Mouse (Mus musculus) E14TG2a.4 (cell line): ENCODE results near the gene Olfr1200.

ENCODE experiments used
- H3K27me3 ChIP-seq: 2 replicates; pipeline ENCODE4 v1.6.1; 2014; ENCODE audit warnings: low read length, control low read depth; ENCODE audit not compliant: insufficient read depth
- H3K36me3 ChIP-seq: 2 replicates; pipeline ENCODE4 v1.6.1; 2014; ENCODE audit warnings: low read length, control low read depth; ENCODE audit not compliant: insufficient read depth
- H3K4me1 ChIP-seq: replicated peaks from 2 replicates; pipeline ENCODE4 v1.6.1; 2014; ENCODE audit warnings: low read depth, low read length, control low read depth
- H3K4me3 ChIP-seq: replicated peaks from 2 replicates; pipeline ENCODE4 v1.5.1; 2014; ENCODE audit warnings: mild to moderate bottlenecking, low read length
- H3K9me3 ChIP-seq: 2 replicates; pipeline ENCODE4 v1.6.1; 2014; ENCODE audit warnings: low read length, control low read depth
- CTCF ChIP-seq: conservative IDR thresholded peaks from 2 replicates; pipeline ENCODE4 v1.5.1; 2014; ENCODE audit warnings: low read length
- NANOG ChIP-seq: IDR thresholded peaks from 2 replicates; pipeline ENCODE4 v1.6.1; 2014; ENCODE audit warnings: borderline replicate concordance, low read length, mixed read lengths
- POU5F1 ChIP-seq: IDR thresholded peaks from 2 replicates; pipeline ENCODE4 v1.6.1; 2014; ENCODE audit warnings: low read length, borderline replicate concordance

The Olfr1200 gene

DNA sequence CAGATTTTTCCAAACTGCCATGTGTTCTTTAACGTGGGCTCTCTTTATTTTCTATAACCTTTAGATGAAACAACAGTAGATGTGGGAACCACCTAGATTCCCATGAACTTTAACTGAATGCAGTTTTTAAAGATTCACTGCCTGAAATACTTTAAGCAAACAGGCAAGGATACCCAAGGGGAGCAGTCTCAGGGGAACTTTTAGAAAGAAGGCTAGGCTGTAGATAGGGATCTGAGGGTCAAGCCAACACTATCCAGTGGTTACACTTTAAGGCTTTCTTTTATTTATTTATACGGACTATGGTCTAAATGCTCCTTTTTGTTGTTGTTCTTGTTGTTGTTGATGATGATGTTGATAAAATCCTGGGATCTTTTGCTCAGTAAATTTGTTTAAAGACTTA, at the start of gene Olfr1200:
Olfr1200 (minus strand) TSS at position 101 of the 400 bp plus-strand sequence.
- TF ChIP-seq NANOG (no peak), POU5F1 (no peak), CTCF (no peak)
- Histone ChIP-seq H3K27me3 (no peaks in the 10 kb centered on the region), H3K4me3 (no peak within 1 kb of the TSS), H3K9me3 (no peaks in the 10 kb centered on the region), H3K36me3 (no peaks in the 10 kb centered on the region), H3K4me1 (no peaks in the 10 kb centered on the region)

- Histone ChIP-seq H3K4me3 (no peak within 1 kb of the TSS), H3K9me3 (no peaks in the 10 kb centered on the region), H3K4me1 (no peaks in the 10 kb centered on the region), H3K36me3 (no peaks in the 10 kb centered on the region), H3K27me3 (no peaks in the 10 kb centered on the region)
- TF ChIP-seq CTCF (no peak), NANOG (no peak), POU5F1 (no peak)
Observed at GRCm38 (mm10) chr2:88814196-88814595, 43.9 kb upstream of the Olfr1200 start, which contains the start of gene Olfr1202. Olfr1202 (plus strand) TSS chr2:88814496.

GRCm38 (mm10) chr2:88792736-88793135, 22.4 kb upstream of the Olfr1200 start, which contains the start of gene Olfr1201:
Olfr1201 (plus strand) TSS chr2:88793036.
- Histone ChIP-seq H3K4me1 (no peaks in the 10 kb centered on the region), H3K27me3 (no peaks in the 10 kb centered on the region), H3K9me3 (no peaks in the 10 kb centered on the region), H3K36me3 (no peaks in the 10 kb centered on the region), H3K4me3 (no peak within 1 kb of the TSS)
- TF ChIP-seq POU5F1 (no peak), CTCF (no peak)

DNA sequence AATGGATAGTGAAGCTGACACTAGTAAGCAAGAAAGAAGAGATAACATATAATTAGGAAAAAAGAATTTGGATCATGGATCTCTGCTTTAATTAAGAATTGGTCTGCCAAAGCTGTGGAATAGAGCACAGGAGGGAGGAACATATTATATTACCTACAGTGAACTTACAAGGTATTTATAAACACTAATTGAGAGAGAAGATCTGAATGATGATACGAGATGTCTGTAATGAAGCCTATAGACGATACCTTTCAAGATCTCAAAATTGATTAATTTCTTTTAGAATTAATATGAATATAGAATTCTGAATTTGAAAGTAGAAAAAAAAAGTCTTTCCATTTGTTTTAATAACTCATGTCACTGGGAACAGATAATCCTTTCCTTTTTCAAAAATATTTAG, 9.9 kb downstream of the Olfr1200 start, which contains the start of gene Olfr1199:
Olfr1199 (minus strand) TSS at position 101 of the 400 bp plus-strand sequence.
- TF ChIP-seq POU5F1: no peak
- no peak for TF ChIP-seq CTCF
- TF ChIP-seq NANOG: no peak
- Histone ChIP-seq H3K27me3 (no peaks in the 10 kb centered on the region), H3K4me1 (no peaks in the 10 kb centered on the region), H3K9me3 (no peaks in the 10 kb centered on the region), H3K36me3 (no peaks in the 10 kb centered on the region), H3K4me3 (no peak within 1 kb of the TSS)

DNA sequence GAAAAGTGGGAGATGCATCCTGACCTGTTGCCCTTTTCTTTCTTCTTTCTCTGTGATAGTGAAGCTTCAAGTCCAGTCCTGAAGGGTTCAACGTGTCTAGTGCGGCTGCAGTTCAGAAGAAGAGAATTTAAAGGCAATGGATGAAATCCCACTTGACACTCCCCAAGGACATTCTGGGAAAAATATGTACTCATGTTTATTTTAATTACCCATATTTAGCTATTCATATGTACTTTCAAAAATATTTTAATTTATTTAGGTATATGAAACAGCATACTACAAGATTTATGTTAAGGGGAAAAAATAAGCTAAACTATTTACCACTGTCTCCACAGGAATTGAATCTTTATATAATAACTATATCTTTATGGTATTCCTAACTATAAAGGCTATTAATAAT, 19.0 kb downstream of the Olfr1200 start, which contains the start of gene Olfr1198:
Olfr1198 (minus strand) TSS at position 101 of the 400 bp plus-strand sequence.
- TF ChIP-seq POU5F1 (no peak), CTCF (no peak), NANOG (no peak)
- Histone ChIP-seq H3K27me3 (no peaks in the 10 kb centered on the region), H3K36me3 (no peaks in the 10 kb centered on the region), H3K4me3 (no peak within 1 kb of the TSS), H3K4me1 (no peaks in the 10 kb centered on the region), H3K9me3 (no peaks in the 10 kb centered on the region)

- Histone ChIP-seq H3K27me3 (no peaks in the 10 kb centered on the region), H3K4me1 (no peaks in the 10 kb centered on the region), H3K36me3 (no peaks in the 10 kb centered on the region), H3K4me3 (no peak overlapping the region), H3K9me3 (peaks cover 40% of the 10 kb centered on the region)
- TF ChIP-seq POU5F1 (no peak), CTCF (no peak), NANOG (no peak)
Observed at GRCm38 (mm10) chr2:88743379-88743778, 26.9 kb downstream of the Olfr1200 start.

- no peak for TF ChIP-seq NANOG
- TF ChIP-seq POU5F1: no peak
- no peak for TF ChIP-seq CTCF
- Histone ChIP-seq H3K27me3 (no peaks in the 10 kb centered on the region), H3K4me1 (no peaks in the 10 kb centered on the region), H3K9me3 (no peaks in the 10 kb centered on the region), H3K36me3 (no peaks in the 10 kb centered on the region), H3K4me3 (no peak within 1 kb of the TSS)
Observed at GRCm38 (mm10) chr2:88732266-88732665, 38.0 kb downstream of the Olfr1200 start, which contains the start of gene Olfr1197. Olfr1197 (minus strand) TSS chr2:88732366.
